ENCODE assay signal across 39 mouse cellular contexts in genomic region chr16:45495326-45495725, GRCm38 (mm10). TPM values are rescaled to one million over a fixed set of nuclear protein-coding genes. Genes with fewer than 3 reads are reported as not detected.
A peak's percentile ranks its signal among the peaks of the same experiment; 100 is the strongest.
DNase-seq lines count a peak whose midpoint lies in the region; ATAC-seq lines count a peak whose summit lies in the region.
"Had no signal": no experiment of that assay in that cellular context is flagged by ENCODE, and none has a peak within 500 bp of the region (broad histone marks: within the 10 kb centered on the region; RNA-seq: fewer than 3 reads in every experiment).

No protein-coding gene starts in this region.

- ATAC-seq in kidney, embryonic 16.5 days (ENCODE audit: low FRiP score, low TSS enrichment): no peak
- ATAC-seq in kidney, embryonic 14.5 days (ENCODE audit: low FRiP score, low TSS enrichment): no peak
- ATAC-seq: forebrain, embryonic 15.5 days; hindbrain, postnatal 0 days; inflammation-experienced regulatory T-cells, adult 6 months; Patski had no signal

- H3K27me3 ChIP-seq in kidney, embryonic 16.5 days (ENCODE audit: insufficient read depth, low read length): no peaks in the 10 kb centered on the region
- no peaks in the 10 kb centered on the region for H3K27me3 ChIP-seq in kidney, embryonic 14.5 days (ENCODE audit: control insufficient read depth, insufficient read depth, low read length)
- H3K27me3 ChIP-seq: CH12.LX; embryonic facial prominence, embryonic 13.5 days; forebrain, embryonic 12.5 days; forebrain, embryonic 15.5 days; heart, embryonic 13.5 days had no signal

- no peak overlapping the region for H3K9ac ChIP-seq in kidney, embryonic 16.5 days (replicated peaks; ENCODE audit: low read length)
- no peak overlapping the region for H3K9ac ChIP-seq in kidney, embryonic 14.5 days (ENCODE audit: low read depth, low read length)
- H3K9ac ChIP-seq: embryonic facial prominence, embryonic 13.5 days; forebrain, embryonic 12.5 days; forebrain, embryonic 15.5 days; heart, embryonic 13.5 days; hindbrain, embryonic 14.5 days had no signal

- H3K4me1 ChIP-seq in kidney, embryonic 16.5 days (ENCODE audit: insufficient read depth, low read length): no peaks in the 10 kb centered on the region
- H3K4me1 ChIP-seq in kidney, embryonic 14.5 days (ENCODE audit: control insufficient read depth, insufficient read depth, low read length): no peaks in the 10 kb centered on the region
- H3K4me1 ChIP-seq: embryonic facial prominence, embryonic 10.5 days; embryonic facial prominence, embryonic 13.5 days; forebrain, embryonic 12.5 days; forebrain, embryonic 15.5 days; heart, embryonic 10.5 days; heart, embryonic 13.5 days had no signal

- no peak overlapping the region for H3K4me3 ChIP-seq in kidney, embryonic 16.5 days (ENCODE audit: low read length)
- H3K4me3 ChIP-seq in kidney, embryonic 14.5 days (ENCODE audit: low read length): no peak overlapping the region
- H3K4me3 ChIP-seq: embryonic facial prominence, embryonic 10.5 days; embryonic facial prominence, embryonic 13.5 days; erythroblast, embryonic 14.5 days; forebrain, embryonic 12.5 days; forebrain, embryonic 15.5 days; heart, adult 2 months; heart, embryonic 10.5 days; heart, embryonic 13.5 days had no signal

- DNase-seq in adrenal gland, postnatal 10 days: peak; percentile 27
- no peak for DNase-seq in adrenal gland, adult 8-10 months
- DNase-seq in kidney, adult 8-10 months: peak; percentile 11 to 39
- DNase-seq in kidney, postnatal 36 days: peak; percentile 26 to 42
- DNase-seq in adipocyte (ENCODE audit: low spot score): peak; percentile 87
- DNase-seq in urinary bladder, postnatal 4 days (ENCODE audit: low spot score in 2 of 2): no peak
- DNase-seq: B cell, adult 2 months; cerebellum, adult 11-12 months; cerebellum, adult 8-10 months; cerebellum, postnatal 10 days; cerebellum, postnatal 36 days; embryo, embryonic 11 days; gastrocnemius, postnatal 10 days; gastrocnemius, postnatal 36 days; heart, adult 2 months; heart, postnatal 14 days; heart, postnatal 4 days had no signal

- 74% methylated on average over 1 of the region's 1 CpGs for WGBS in kidney, embryonic 16.5 days
- 73% methylated on average over 1 of the region's 1 CpGs for WGBS in kidney, embryonic 14.5 days

- H3K36me3 ChIP-seq in kidney, embryonic 16.5 days (ENCODE audit: insufficient read depth, low read length): no peaks in the 10 kb centered on the region
- H3K36me3 ChIP-seq in kidney, embryonic 14.5 days (ENCODE audit: control insufficient read depth, insufficient read depth, low read length): no peaks in the 10 kb centered on the region
- H3K36me3 ChIP-seq: embryonic facial prominence, embryonic 10.5 days; embryonic facial prominence, embryonic 13.5 days; forebrain, embryonic 12.5 days; forebrain, embryonic 15.5 days; G1E; heart, embryonic 10.5 days; heart, embryonic 13.5 days had no signal

- no peaks in the 10 kb centered on the region for H3K9me3 ChIP-seq in kidney, embryonic 16.5 days (ENCODE audit: low read length)
- H3K9me3 ChIP-seq in kidney, embryonic 14.5 days (ENCODE audit: control insufficient read depth, low read length): no peaks in the 10 kb centered on the region
- H3K9me3 ChIP-seq: embryonic facial prominence, embryonic 10.5 days; embryonic facial prominence, embryonic 13.5 days; forebrain, embryonic 12.5 days; forebrain, embryonic 15.5 days; G1E; heart, embryonic 10.5 days; heart, embryonic 13.5 days had no signal

- no peak overlapping the region for H3K4me2 ChIP-seq in kidney, embryonic 16.5 days (replicated peaks; ENCODE audit: low read depth, low read length)
- H3K4me2 ChIP-seq in kidney, embryonic 14.5 days (replicated peaks; ENCODE audit: low read depth, low read length): no peak overlapping the region
- H3K4me2 ChIP-seq: embryonic facial prominence, embryonic 13.5 days; forebrain, embryonic 12.5 days; forebrain, embryonic 15.5 days; heart, embryonic 13.5 days; hindbrain, embryonic 14.5 days had no signal

- no peak overlapping the region for H3K27ac ChIP-seq in kidney, embryonic 16.5 days (ENCODE audit: low read length)
- H3K27ac ChIP-seq in kidney, embryonic 14.5 days (ENCODE audit: low read depth, low read length): no peak overlapping the region
- H3K27ac ChIP-seq: embryonic facial prominence, embryonic 10.5 days; embryonic facial prominence, embryonic 13.5 days; forebrain, embryonic 12.5 days; forebrain, embryonic 15.5 days; heart, adult 2 months; heart, embryonic 10.5 days; heart, embryonic 13.5 days; hindbrain, embryonic 14.5 days; hindbrain, postnatal 0 days had no signal

RNA-seq across cellular contexts. Expression of gene Gm609, which starts 2.6 kb away (rescaled TPM):
- total RNA-seq in adrenal gland, postnatal 10 days (2021): under 1 TPM; 0.27 to 0.48 TPM
- total RNA-seq in adrenal gland, adult 8-10 months (2022): under 1 TPM in 3 of 4 experiments, not detected in 1; 0.21 to 0.28 (median 0.24) TPM
- 0.59 and 0.78 TPM in 2 replicates for polyA plus RNA-seq in kidney, embryonic 16.5 days (2015; fragmentation: Nextera tagmentation; extraction: Ambion mirVana)
- 0.85 and 0.86 TPM in 2 replicates for polyA plus RNA-seq in kidney, embryonic 14.5 days (2014; fragmentation: Nextera tagmentation; extraction: Ambion mirVana)
- total RNA-seq: adrenal gland, postnatal 36 days; granulocyte monocyte progenitor cell, adult 5-6 weeks; heart, adult 2 months; heart, postnatal 14 days; heart, postnatal 4 days; hindbrain, postnatal 0 days had no signal
- polyA plus RNA-seq: brain, embryonic 14.5 days; embryonic facial prominence, embryonic 10.5 days; embryonic facial prominence, embryonic 13.5 days; erythroblast, embryonic 14.5 days; forebrain, embryonic 12.5 days; forebrain, embryonic 15.5 days; G1E; heart, adult 2 months; heart, embryonic 10.5 days; heart, embryonic 13.5 days; heart, embryonic 16.5 days; hindbrain, embryonic 11.5 days; hindbrain, embryonic 14.5 days; hindbrain, postnatal 0 days; inflammation-experienced regulatory T-cells, adult 6 months; Patski had no signal

RNA-seq across cellular contexts. Expression of gene Gm17783, which starts 36.5 kb away (rescaled TPM):
- not detected for total RNA-seq in adrenal gland, postnatal 10 days (2021)
- not detected for total RNA-seq in adrenal gland, adult 8-10 months (2022)
- 3.0 and 3.1 TPM in 2 replicates for polyA plus RNA-seq in kidney, embryonic 16.5 days (2015; fragmentation: Nextera tagmentation; extraction: Ambion mirVana)
- 3.7 and 3.8 TPM in 2 replicates for polyA plus RNA-seq in kidney, embryonic 14.5 days (2014; fragmentation: Nextera tagmentation; extraction: Ambion mirVana)
- total RNA-seq: adrenal gland, postnatal 36 days; CH12.LX; G1E; gastrocnemius, adult 18-20 months; gastrocnemius, postnatal 10 days; gastrocnemius, postnatal 36 days; granulocyte monocyte progenitor cell, adult 5-6 weeks; heart, adult 2 months; heart, postnatal 14 days; heart, postnatal 4 days; hindbrain, postnatal 0 days had no signal
- polyA plus RNA-seq: brain, embryonic 14.5 days; cortical plate, adult 2 months; embryonic facial prominence, embryonic 10.5 days; embryonic facial prominence, embryonic 13.5 days; erythroblast, embryonic 14.5 days; forebrain, embryonic 12.5 days; forebrain, embryonic 15.5 days; G1E; heart, adult 2 months; heart, embryonic 10.5 days; heart, embryonic 13.5 days; heart, embryonic 16.5 days; hindbrain, embryonic 11.5 days; hindbrain, embryonic 14.5 days; hindbrain, postnatal 0 days; inflammation-experienced regulatory T-cells, adult 6 months; Patski had no signal

RNA-seq across cellular contexts. Expression of gene Slc9c1, which starts 39.8 kb away (rescaled TPM):
- not detected for total RNA-seq in adrenal gland, postnatal 10 days (2021)
- total RNA-seq in adrenal gland, adult 8-10 months (2022): not detected
- not detected in 2 replicates for polyA plus RNA-seq in kidney, embryonic 16.5 days (2015; fragmentation: Nextera tagmentation; extraction: Ambion mirVana)
- polyA plus RNA-seq in kidney, embryonic 14.5 days (2014; fragmentation: Nextera tagmentation; extraction: Ambion mirVana): not detected in 2 replicates
- total RNA-seq: adrenal gland, postnatal 36 days; CH12.LX; G1E; gastrocnemius, adult 18-20 months; gastrocnemius, postnatal 10 days; gastrocnemius, postnatal 36 days; granulocyte monocyte progenitor cell, adult 5-6 weeks; heart, adult 2 months; heart, postnatal 14 days; heart, postnatal 4 days; hindbrain, postnatal 0 days had no signal
- polyA plus RNA-seq: brain, embryonic 14.5 days; cortical plate, adult 2 months; embryonic facial prominence, embryonic 10.5 days; embryonic facial prominence, embryonic 13.5 days; erythroblast, embryonic 14.5 days; forebrain, embryonic 12.5 days; forebrain, embryonic 15.5 days; G1E; heart, adult 2 months; heart, embryonic 10.5 days; heart, embryonic 13.5 days; heart, embryonic 16.5 days; hindbrain, embryonic 11.5 days; hindbrain, embryonic 14.5 days; hindbrain, postnatal 0 days; inflammation-experienced regulatory T-cells, adult 6 months; Patski had no signal

Comparison
In these comparisons a context has a peak if more than half of its experiments do, and no peak if none do; other contexts are left out.
1. DNase-seq: peak in adrenal gland, postnatal 10 days (single experiment), kidney, adult 8-10 months (2 of 2), kidney, postnatal 36 days (2 of 2) and adipocyte (single experiment); none in adrenal gland, adult 8-10 months (single experiment) and urinary bladder, postnatal 4 days (0 of 2).